Mouse (Mus musculus) E14TG2a.4 (cell line): ENCODE results near the gene Ncbp1.

Experiments used
- CTCF ChIP-seq: conservative IDR thresholded peaks from 2 replicates; pipeline ENCODE4 v1.5.1; 2014; ENCODE audit warnings: low read length
- POU5F1 ChIP-seq: IDR thresholded peaks from 2 replicates; pipeline ENCODE4 v1.6.1; 2014; ENCODE audit warnings: low read length, borderline replicate concordance

DNA sequence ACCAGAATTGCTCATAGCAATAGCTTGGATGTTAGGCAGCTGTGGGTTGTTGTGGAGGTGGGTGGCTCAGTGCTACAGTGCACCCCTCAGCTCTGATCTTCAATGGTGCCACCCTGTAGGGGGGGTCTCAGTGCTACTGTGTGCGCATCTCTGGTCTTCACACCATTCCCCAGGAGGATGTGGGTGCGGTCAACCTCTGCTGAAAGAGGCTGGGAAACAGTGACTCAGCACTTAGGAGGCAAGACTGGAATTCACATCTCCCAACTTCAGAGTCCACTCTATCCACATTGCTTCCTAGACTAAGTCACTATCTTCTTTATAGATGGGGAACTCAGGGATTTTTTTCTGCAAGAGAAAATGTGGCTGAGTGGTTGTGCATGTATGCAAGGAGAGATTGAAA lies 40.8 kb upstream of the Ncbp1 start:
- no peak for TF ChIP-seq CTCF
- TF ChIP-seq POU5F1: no peak
